Mouse (Mus musculus) heart, adult 2 months (tissue): Measurements from ENCODE around the gene Stmn1. TPM values are rescaled to one million over a fixed set of nuclear protein-coding genes. Genes with fewer than 3 reads are reported as not detected.

ENCODE experiments used
- DNase-seq, 2 experiments: peaks; one replicate each; pipeline ENCODE4 v3.0.0; 2021
- H3K27ac ChIP-seq: fragments of 200-600 bp; 2 replicates; pipeline ENCODE4 v1.8.1; 2022
- H3K27me3 ChIP-seq: fragments of 200-500 bp; 2 replicates; pipeline ENCODE4 v1.6.1; 2012; ENCODE audit warnings: mild to moderate bottlenecking, low read length, inconsistent platforms, mixed read lengths; ENCODE audit not compliant: control insufficient read depth, insufficient read depth
- H3K36me3 ChIP-seq: fragments of 200-500 bp; 2 replicates; pipeline ENCODE4 v1.6.1; 2012; ENCODE audit warnings: low read length, inconsistent platforms; ENCODE audit not compliant: control insufficient read depth, insufficient read depth
- H3K4me1 ChIP-seq: fragments of 200-500 bp; 2 replicates; pipeline ENCODE4 v1.6.1; 2011; ENCODE audit warnings: low read length; ENCODE audit not compliant: control insufficient read depth, insufficient read depth
- H3K4me3 ChIP-seq: fragments of 200-600 bp; 2 replicates; pipeline ENCODE4 v1.8.1; 2022
- H3K79me2 ChIP-seq: fragments of 200-500 bp; replicated peaks from 2 replicates; pipeline ENCODE4 v1.6.1; 2012; ENCODE audit warnings: mild to moderate bottlenecking, inconsistent platforms, low read length, moderate library complexity, mixed read lengths; ENCODE audit not compliant: control insufficient read depth, insufficient read depth
- H3K9ac ChIP-seq: fragments of 200-500 bp; 2 replicates; pipeline ENCODE4 v1.6.1; 2012; ENCODE audit warnings: low read depth, mild to moderate bottlenecking, control low read depth, inconsistent platforms, low read length, mixed read lengths
- CTCF ChIP-seq: fragments of 200-600 bp; IDR thresholded peaks from 2 replicates; pipeline ENCODE4 v1.8.1; 2022; ENCODE audit warnings: antibody characterized with exemption, mild to moderate bottlenecking, moderate library complexity
- EP300 ChIP-seq: fragments of 200-500 bp; IDR thresholded peaks from 2 replicates; pipeline ENCODE4 v1.6.1; 2011; ENCODE audit warnings: low read depth, low read length, control low read depth; ENCODE audit not compliant: insufficient read depth
- POLR2A ChIP-seq: fragments of 200-500 bp; IDR thresholded peaks from 2 replicates; pipeline ENCODE4 v1.6.1; 2011; ENCODE audit warnings: mild to moderate bottlenecking, low read depth, low read length, control low read depth; ENCODE audit not compliant: insufficient read depth
- WGBS: fragments of 180-500 bp; shearing (Covaris S2); methylation state at CpG from one replicate; pipeline ENCODE4 v1.1.7; 2018; 5-methylcytosine and 5-hydroxymethylcytosine counted together
- intact Hi-C: fragments of 180-260 bp; cut with DNase I; formaldehyde crosslinking; loops from one replicate; pipeline ENCODE4 v1.15.1; 2025
- long read RNA-seq: library from polyadenylated mRNA; stranded (forward); transcript quantifications from one replicate; pipeline ENCODE4 v2.0.0, GENCODE M21; 2021
- polyA plus RNA-seq: library from polyadenylated mRNA; depleted of rRNA; stranded (reverse); fragments of >200 nt; gene quantifications from 2 replicates; pipeline ENCODE4 v1.2.3, GENCODE M21; 2012; rRNA removed
- total RNA-seq, 2 experiments: library from RNA; stranded (reverse); gene quantifications; 2 replicates each; pipeline ENCODE4 v1.2.3; 2021

Gene Stmn1
- total RNA-seq (10 to 100 TPM; 20.1 to 23.0 TPM), polyA plus RNA-seq (7.2 and 10.9 TPM in 2 replicates)
- long read RNA-seq, transcript Stmn1-201 (5 exons, 1,060 nt): major isoform, 7 of 8 reads
- long read RNA-seq, partial matches to known transcripts: 0 of 8 reads
- long read RNA-seq, other reads (novel, unspliced or antisense): 0 of 8 reads

DNA sequence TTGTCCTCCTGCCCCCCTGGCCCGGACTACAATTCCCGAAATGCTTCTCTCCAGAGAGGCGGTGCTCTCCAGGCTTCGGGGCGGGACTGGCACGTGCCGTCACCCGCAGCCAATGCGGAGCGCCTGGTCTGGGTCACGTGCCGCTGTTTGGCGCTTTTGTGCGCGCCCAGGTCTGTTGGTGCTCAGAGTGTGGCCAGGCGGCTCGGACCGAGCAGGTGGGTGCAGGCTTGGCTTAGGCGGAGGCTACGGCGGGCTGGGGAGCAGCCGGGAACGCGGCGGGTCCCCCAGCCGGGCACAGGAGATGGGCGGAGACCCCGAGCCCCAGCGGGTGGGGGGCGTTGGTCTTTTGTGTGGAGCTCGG lies at the start of gene Stmn1:
Gene Stmn1 (plus strand): TSS at position 106 of the 361 bp plus-strand sequence.
- intact Hi-C loops: loop anchor here (2.0 to 5.0 kb wide), 2 partner anchors 71 to 221 kb away; partner anchors contain the start of genes Gm30191, Pafah2 and Zfp593
- Histone ChIP-seq H3K9ac (peak within 1 kb of the TSS; percentile 51), H3K79me2 (no peaks in the 10 kb centered on the region), H3K4me3 (peak within 1 kb of the TSS; percentile 83), H3K27ac (peak within 1 kb of the TSS; percentile 68), H3K36me3 (no peaks in the 10 kb centered on the region), H3K4me1 (no peaks in the 10 kb centered on the region), H3K27me3 (no peaks in the 10 kb centered on the region)
- DNase-seq: peak; percentile 92 to 96
- TF ChIP-seq EP300 (no peak), POLR2A (peak; percentile 92), CTCF (no peak)
- WGBS: under 1% methylated on average over 26 of the region's 31 CpGs

DNA sequence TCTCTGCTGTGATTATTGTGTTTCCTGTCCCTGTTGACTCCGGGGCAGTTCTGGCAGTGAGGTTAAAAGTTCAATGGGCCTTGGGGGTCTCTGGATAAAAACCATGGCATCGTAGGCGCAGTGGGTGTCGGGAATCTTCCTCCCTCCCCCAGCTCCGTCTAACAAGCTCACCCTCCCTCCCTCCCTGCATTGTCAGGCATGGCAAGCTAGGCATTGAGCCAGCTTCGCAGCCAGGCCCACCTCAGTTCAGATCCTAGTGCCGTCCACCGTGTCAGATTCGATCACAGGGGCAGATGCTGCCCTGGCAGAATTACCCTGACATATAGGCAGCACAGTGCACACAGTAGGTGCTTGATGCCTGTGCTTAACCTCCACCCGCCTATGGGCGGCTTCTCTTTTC lies 46.1 kb upstream of the Stmn1 start:
- TF ChIP-seq POLR2A (no peak), CTCF (no peak), EP300 (no peak)
- intact Hi-C loops: no loop called here
- WGBS: 61% methylated on average over 11 of the region's 11 CpGs
- Histone ChIP-seq H3K79me2 (no peaks in the 10 kb centered on the region), H3K4me1 (no peaks in the 10 kb centered on the region), H3K27ac (no peak overlapping the region), H3K4me3 (no peak overlapping the region), H3K27me3 (no peaks in the 10 kb centered on the region), H3K36me3 (no peaks in the 10 kb centered on the region), H3K9ac (no peak overlapping the region)
- no peak for DNase-seq

DNA sequence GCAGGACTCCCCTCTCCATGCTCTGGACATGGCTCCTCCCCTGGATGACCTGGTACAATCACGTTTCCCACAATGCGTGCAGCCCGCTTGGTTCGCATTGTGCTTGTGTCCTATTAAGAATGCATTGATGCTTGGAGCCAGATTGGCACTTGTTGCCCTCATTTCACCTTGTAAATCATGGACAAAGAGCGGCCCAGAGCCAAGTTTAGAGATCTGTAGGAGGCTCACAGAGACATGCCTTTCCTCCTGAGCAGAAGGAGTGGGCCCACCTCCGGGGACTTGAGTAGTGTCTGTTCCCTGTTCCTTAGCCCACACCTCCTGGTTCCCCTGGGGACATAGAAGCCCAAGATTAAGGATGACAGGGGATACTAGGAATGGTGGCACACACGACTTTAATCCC lies 44.2 kb upstream of the Stmn1 start:
- no peak for DNase-seq
- Histone ChIP-seq H3K27me3 (no peaks in the 10 kb centered on the region), H3K36me3 (no peaks in the 10 kb centered on the region), H3K79me2 (no peaks in the 10 kb centered on the region), H3K27ac (no peak overlapping the region), H3K4me3 (no peak overlapping the region), H3K9ac (no peak overlapping the region), H3K4me1 (no peaks in the 10 kb centered on the region)
- TF ChIP-seq POLR2A (no peak), CTCF (no peak), EP300 (no peak)
- 84% methylated on average over 7 of the region's 7 CpGs for WGBS
- intact Hi-C loops: no loop called here

DNA sequence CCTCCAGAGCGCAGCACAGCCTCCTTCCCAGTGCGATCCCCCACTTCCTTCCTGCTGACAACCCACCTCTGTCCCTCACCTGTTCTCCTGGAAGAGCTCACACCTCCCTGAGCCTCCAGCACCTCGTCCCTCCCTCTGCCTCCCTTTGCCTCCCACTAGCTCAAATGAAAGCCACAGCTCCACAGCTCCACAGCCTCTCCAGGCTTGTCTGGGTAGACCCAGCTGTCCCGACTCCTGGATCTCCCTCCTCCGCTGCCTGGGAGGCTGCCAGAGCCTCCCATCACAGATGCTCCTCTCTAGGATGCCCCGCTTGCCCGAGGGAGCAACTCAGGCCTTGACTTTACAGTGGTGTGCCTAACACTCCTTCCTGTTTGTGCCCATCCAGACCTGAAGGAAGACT lies 43.0 kb upstream of the Stmn1 start:
- WGBS: 83% methylated on average over 7 of the region's 7 CpGs
- Histone ChIP-seq H3K27me3 (no peaks in the 10 kb centered on the region), H3K79me2 (no peaks in the 10 kb centered on the region), H3K36me3 (no peaks in the 10 kb centered on the region), H3K4me1 (no peaks in the 10 kb centered on the region), H3K9ac (no peak overlapping the region), H3K27ac (no peak overlapping the region), H3K4me3 (no peak overlapping the region)
- intact Hi-C loops: no loop called here
- DNase-seq: no peak
- TF ChIP-seq POLR2A (no peak), CTCF (no peak), EP300 (no peak)

DNA sequence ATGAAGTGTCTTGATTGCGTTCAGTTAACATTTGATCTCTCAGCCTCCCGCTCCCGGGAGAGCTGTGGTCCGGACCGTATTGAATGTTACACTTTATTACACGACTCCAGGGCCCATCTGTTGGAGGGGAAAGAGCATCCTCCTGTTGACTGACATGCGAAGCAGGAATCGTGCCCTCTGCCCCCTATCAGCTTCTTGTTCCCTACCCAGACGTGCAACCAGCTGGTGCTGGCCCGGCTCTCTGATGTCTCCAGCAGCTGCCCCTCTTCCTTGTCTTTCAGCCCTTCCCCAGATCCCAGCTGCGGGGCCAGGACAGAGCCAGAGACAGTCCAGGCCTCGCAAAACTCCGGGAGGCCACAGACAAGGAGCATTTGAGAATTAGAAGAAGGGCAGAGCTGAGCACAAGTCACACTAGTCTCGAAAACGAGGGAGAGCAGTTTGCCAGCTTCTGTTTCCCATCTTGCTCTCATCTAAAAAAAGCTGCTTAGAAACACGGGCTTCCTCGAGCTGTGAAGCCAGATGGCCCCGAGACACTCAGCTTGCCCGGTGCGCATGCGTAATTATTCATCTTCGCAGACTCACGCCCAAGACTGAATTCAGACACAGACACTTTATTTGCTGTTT lies 37.6 kb upstream of the Stmn1 start:
- TF ChIP-seq CTCF: no peak
- TF ChIP-seq EP300: no peak
- no peak for TF ChIP-seq POLR2A
- H3K27ac ChIP-seq: no peak overlapping the region
- no peaks in the 10 kb centered on the region for H3K36me3 ChIP-seq
- no peak overlapping the region for H3K9ac ChIP-seq
- no peaks in the 10 kb centered on the region for H3K27me3 ChIP-seq
- 49% methylated on average over 23 of the region's 23 CpGs for WGBS
- DNase-seq: no peak
- no peaks in the 10 kb centered on the region for H3K4me1 ChIP-seq
- intact Hi-C loops: no loop called here
- H3K4me3 ChIP-seq: no peak overlapping the region
- no peaks in the 10 kb centered on the region for H3K79me2 ChIP-seq

DNA sequence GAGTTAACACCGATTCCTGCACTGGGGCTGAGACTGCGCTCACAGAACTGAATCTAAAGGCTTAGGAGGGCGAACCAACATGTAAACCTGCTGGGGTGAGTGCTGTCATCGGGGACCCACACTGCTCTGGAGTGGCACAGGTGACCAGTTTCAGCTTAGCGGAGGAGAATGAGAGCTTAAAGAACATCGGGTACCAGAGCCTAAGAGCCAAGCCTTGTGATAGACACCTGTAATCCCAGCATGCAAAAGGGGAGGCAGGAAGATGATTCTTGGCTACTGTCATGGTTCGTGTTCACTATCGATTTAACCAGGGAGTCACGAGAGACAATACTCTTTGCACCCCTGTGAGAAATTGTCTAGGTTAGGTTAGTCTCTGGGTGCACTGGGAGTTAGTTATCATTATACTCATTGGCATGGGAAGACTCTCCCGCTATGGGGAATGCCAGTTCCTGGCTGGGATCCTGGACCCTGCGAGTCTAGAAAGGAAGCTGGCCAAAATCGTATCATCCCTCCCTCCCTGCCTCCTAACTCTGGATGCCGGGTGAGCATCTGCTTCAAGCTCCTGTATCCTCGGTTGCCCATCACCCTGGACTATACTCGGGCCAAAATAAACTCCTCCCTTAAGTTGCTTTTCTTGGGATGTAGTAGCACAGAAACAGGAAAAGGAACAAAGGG lies 35.3 kb upstream of the Stmn1 start:
- Histone ChIP-seq H3K4me3 (no peak overlapping the region), H3K27me3 (no peaks in the 10 kb centered on the region), H3K36me3 (no peaks in the 10 kb centered on the region), H3K4me1 (no peaks in the 10 kb centered on the region), H3K27ac (no peak overlapping the region), H3K9ac (no peak overlapping the region), H3K79me2 (no peaks in the 10 kb centered on the region)
- WGBS: 66% methylated on average over 15 of the region's 15 CpGs
- TF ChIP-seq CTCF (no peak), EP300 (no peak), POLR2A (no peak)
- no peak for DNase-seq
- intact Hi-C loops: no loop called here
